ENCODE assay signal across 14 mouse cellular contexts in the genomic region with DNA sequence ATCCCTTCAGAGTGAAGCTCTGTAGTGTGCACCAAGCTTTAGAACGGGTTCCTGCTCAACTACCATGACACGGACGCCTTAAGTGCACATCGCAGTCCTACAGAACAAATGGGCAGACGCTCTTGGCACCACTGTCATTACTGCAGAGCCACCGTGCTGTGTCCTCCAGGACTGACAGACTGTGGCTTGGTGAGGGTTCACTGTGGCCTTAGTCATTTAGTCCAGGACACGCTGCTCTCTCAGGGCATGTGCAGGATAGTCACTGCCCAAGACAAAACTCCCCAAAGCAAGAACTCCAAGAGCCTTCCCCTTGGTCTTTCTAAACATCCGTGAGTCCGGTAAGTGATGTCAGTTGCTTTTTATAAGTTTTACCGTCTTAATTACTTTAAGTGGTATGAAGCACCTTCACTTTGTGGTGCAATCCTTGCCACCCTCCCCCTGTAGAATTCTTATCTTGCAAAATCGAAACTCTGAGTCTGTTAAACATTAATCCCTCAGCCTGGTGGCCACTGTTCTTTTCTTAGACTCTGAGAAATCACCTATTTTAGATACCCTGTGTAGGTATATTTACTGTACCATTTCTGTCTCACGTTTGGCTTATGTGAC. TPM values are rescaled to one million over a fixed set of nuclear protein-coding genes. Genes with fewer than 3 reads are reported as not detected.
DNase-seq lines count a peak whose midpoint lies in the region; ATAC-seq and TF ChIP-seq lines count a peak whose summit lies in the region.
"Had no signal": no experiment of that assay in that cellular context is flagged by ENCODE, and none has a peak within 500 bp of the region (broad histone marks: within the 10 kb centered on the region; RNA-seq: fewer than 3 reads in every experiment).

No protein-coding gene starts in this region.

- peaks cover 5% of the 10 kb centered on the region; the same call in 1 of the 2 replicates for H3K4me1 ChIP-seq in kidney, embryonic 16.5 days (ENCODE audit: insufficient read depth, low read length)
- H3K4me1 ChIP-seq: hindbrain, embryonic 12.5 days; neural tube, embryonic 15.5 days had no signal

- no peak for TF ChIP-seq CTCF in left cerebral cortex, adult 2 months (IDR thresholded peaks at IDR 0.05)

- no peak overlapping the region for H3K9ac ChIP-seq in kidney, embryonic 16.5 days (replicated peaks; ENCODE audit: low read length)
- H3K9ac ChIP-seq: forebrain, embryonic 13.5 days; hindbrain, embryonic 12.5 days; liver, embryonic 14.5 days; neural tube, embryonic 15.5 days had no signal

- no peak overlapping the region for H3K27ac ChIP-seq in kidney, embryonic 16.5 days (ENCODE audit: low read length)
- no peak overlapping the region for H3K27ac ChIP-seq in left cerebral cortex, adult 2 months
- H3K27ac ChIP-seq: forebrain, embryonic 13.5 days; hindbrain, embryonic 12.5 days; liver, embryonic 14.5 days; neural tube, embryonic 15.5 days had no signal

- ATAC-seq in cerebellum, adult (ENCODE audit: insufficient number of reproducible peaks, low FRiP score, low TSS enrichment) = peak; percentile 45; the same call in 1 of the 2 replicates
- 0 out of 2 replicates have a peak, but pooled peaks have one; percentile 9 for ATAC-seq in kidney, embryonic 16.5 days (ENCODE audit: low FRiP score, low TSS enrichment)
- ATAC-seq: forebrain, embryonic 13.5 days had no signal

- H3K4me3 ChIP-seq in kidney, embryonic 16.5 days (ENCODE audit: low read length) = no peak overlapping the region
- H3K4me3 ChIP-seq in left cerebral cortex, adult 2 months = no peak overlapping the region
- H3K4me3 ChIP-seq: forebrain, embryonic 13.5 days; hindbrain, embryonic 12.5 days; neural tube, embryonic 15.5 days had no signal

- H3K9me3 ChIP-seq in kidney, embryonic 16.5 days (ENCODE audit: low read length) = no peaks in the 10 kb centered on the region
- H3K9me3 ChIP-seq: forebrain, embryonic 13.5 days; hindbrain, embryonic 12.5 days; neural tube, embryonic 15.5 days had no signal

- 72% methylated on average over 12 of the region's 12 CpGs for WGBS in kidney, embryonic 16.5 days

- no peak overlapping the region for H3K4me2 ChIP-seq in kidney, embryonic 16.5 days (replicated peaks; ENCODE audit: low read depth, low read length)
- H3K4me2 ChIP-seq: forebrain, embryonic 13.5 days; hindbrain, embryonic 12.5 days; neural tube, embryonic 15.5 days had no signal

- no peaks in the 10 kb centered on the region for H3K27me3 ChIP-seq in kidney, embryonic 16.5 days (ENCODE audit: insufficient read depth, low read length)
- H3K27me3 ChIP-seq: forebrain, embryonic 13.5 days; hindbrain, embryonic 12.5 days; neural tube, embryonic 15.5 days had no signal

- DNase-seq in cerebellum, postnatal 4 days (ENCODE audit: low spot score in 2 of 2) = no peak
- DNase-seq in kidney, postnatal 10 days = no peak
- peak; percentile 22 for DNase-seq in cerebellum, adult 8-10 months
- DNase-seq in lung, postnatal 10 days = peak; percentile 16
- DNase-seq in thymus, postnatal 10 days (ENCODE audit: low spot score in 2 of 2) = no peak
- DNase-seq in left cerebral cortex, adult 2 months (ENCODE audit: extremely low spot score in 1 of 2, low spot score in 2 of 2) = no peak
- DNase-seq: adrenal gland, postnatal 10 days; right cerebral cortex, postnatal 4 days had no signal

- no peaks in the 10 kb centered on the region for H3K36me3 ChIP-seq in kidney, embryonic 16.5 days (ENCODE audit: insufficient read depth, low read length)
- H3K36me3 ChIP-seq: hindbrain, embryonic 12.5 days; neural tube, embryonic 15.5 days had no signal

- intact Hi-C loops in left cerebral cortex, adult 2 months (cut with DNase I) = no loop called here

RNA-seq across cellular contexts. Expression of a gene that starts 35.3 kb away (rescaled TPM):
- polyA plus RNA-seq in kidney, embryonic 16.5 days (2015; fragmentation: Nextera tagmentation; extraction: Ambion mirVana) = 4.4 and 6.0 TPM in 2 replicates
- 1 to 10 TPM; 5.3 to 7.8 TPM for total RNA-seq in left cerebral cortex, adult 2 months (2021)

Comparison
In these comparisons a context has a peak if more than half of its experiments do, and no peak if none do; other contexts are left out.
1. DNase-seq: peak in cerebellum, adult 8-10 months (single experiment) and lung, postnatal 10 days (single experiment); none in cerebellum, postnatal 4 days (0 of 2), kidney, postnatal 10 days (single experiment), thymus, postnatal 10 days (0 of 2) and left cerebral cortex, adult 2 months (0 of 2).